Mouse (Mus musculus) embryonic facial prominence, embryonic 10.5 days (tissue): ENCODE data around the gene Gpx5. TPM values are rescaled to one million over a fixed set of nuclear protein-coding genes. Genes with fewer than 3 reads are reported as not detected.

Source experiments
- DNase-seq: peaks from one replicate; pipeline ENCODE4 v3.0.0-alpha.2; 2017; ENCODE audit warnings: low spot score
- H3K27ac ChIP-seq: fragments of 300-500 bp; sonication (generic); replicated peaks from 2 replicates; pipeline ENCODE4 v1.5.1; 2016; ENCODE audit warnings: mild to moderate bottlenecking
- H3K27me3 ChIP-seq: fragments of 300-500 bp; sonication (generic); replicated peaks from 2 replicates; pipeline ENCODE4 v1.6.1; 2016; ENCODE audit warnings: low read depth, mild to moderate bottlenecking; ENCODE audit not compliant: poor library complexity, severe bottlenecking
- H3K36me3 ChIP-seq: fragments of 300-500 bp; sonication (generic); replicated peaks from 2 replicates; pipeline ENCODE4 v1.6.1; 2016; ENCODE audit warnings: mild to moderate bottlenecking, moderate library complexity
- H3K4me1 ChIP-seq: fragments of 300-500 bp; sonication (generic); 2 replicates; pipeline ENCODE4 v1.6.1; 2016
- H3K4me3 ChIP-seq: fragments of 300-500 bp; sonication (generic); 2 replicates; pipeline ENCODE4 v1.5.1; 2016; ENCODE audit warnings: mild to moderate bottlenecking, moderate library complexity
- H3K9me3 ChIP-seq: fragments of 300-500 bp; sonication (generic); 2 replicates; pipeline ENCODE4 v1.6.1; 2016; ENCODE audit warnings: mild to moderate bottlenecking
- WGBS: fragments of 180-500 bp; shearing (Covaris S2); methylation state at CpG from one replicate; pipeline ENCODE4 v1.1.7; 2016; 5-methylcytosine and 5-hydroxymethylcytosine counted together
- polyA plus RNA-seq: library from polyadenylated mRNA; unstranded; fragments of >200 nt; fragmentation: Nextera tagmentation; extraction: Ambion mirVana; gene quantifications from 2 replicates; pipeline ENCODE4 v1.2.1, GENCODE M21; 2016

Gene Gpx5
- polyA plus RNA-seq, 1 experiment from 2014 or later: not detected

- DNase-seq: no peak
- Histone ChIP-seq H3K36me3 (no peaks in the 10 kb centered on the region), H3K27ac (no peak overlapping the region), H3K9me3 (0 out of 2 replicates have a peak, but pooled peaks cover 3% of the 10 kb centered on the region), H3K4me3 (peak overlapping the region; percentile 54), H3K4me1 (peaks cover 12% of the 10 kb centered on the region), H3K27me3 (peaks cover 29% of the 10 kb centered on the region)
- 19% methylated on average over 13 of the region's 13 CpGs for WGBS
Observed at GRCm38 (mm10) chr13:21243196-21243595, 49.3 kb downstream of the Gpx5 start.

GRCm38 (mm10) chr13:21242408-21243125 lies 50.0 kb downstream of the Gpx5 start:
- Histone ChIP-seq H3K4me1 (peaks cover 18% of the 10 kb centered on the region), H3K36me3 (no peaks in the 10 kb centered on the region), H3K27ac (no peak overlapping the region), H3K9me3 (0 out of 2 replicates have a peak, but pooled peaks cover 3% of the 10 kb centered on the region), H3K4me3 (peak overlapping the region; percentile 54), H3K27me3 (peaks cover 29% of the 10 kb centered on the region)
- 4% methylated on average over 16 of the region's 16 CpGs for WGBS
- peak; percentile 62 for DNase-seq

- H3K4me1 ChIP-seq: peaks cover 32% of the 10 kb centered on the region
- peak; percentile 82 for DNase-seq
- no peak overlapping the region for H3K4me3 ChIP-seq
- no peaks in the 10 kb centered on the region for H3K36me3 ChIP-seq
- no peak overlapping the region for H3K27ac ChIP-seq
- 6% methylated on average over 7 of the region's 7 CpGs for WGBS
- H3K27me3 ChIP-seq: peaks cover 29% of the 10 kb centered on the region
- 0 out of 2 replicates have a peak, but pooled peaks cover 3% of the 10 kb centered on the region for H3K9me3 ChIP-seq
Observed at GRCm38 (mm10) chr13:21240788-21241187, 51.7 kb downstream of the Gpx5 start.

- Histone ChIP-seq H3K4me1 (peaks cover 20% of the 10 kb centered on the region), H3K9me3 (0 out of 2 replicates have a peak, but pooled peaks cover 3% of the 10 kb centered on the region), H3K27me3 (no peaks in the 10 kb centered on the region), H3K36me3 (no peaks in the 10 kb centered on the region), H3K27ac (peak overlapping the region; percentile 69), H3K4me3 (peak overlapping the region; percentile 29)
- DNase-seq: peak; percentile 50
- 33% methylated on average over 6 of the region's 6 CpGs for WGBS
Observed at GRCm38 (mm10) chr13:21237161-21237560, 55.4 kb downstream of the Gpx5 start.

GRCm38 (mm10) chr13:21236714-21237113 lies 55.8 kb downstream of the Gpx5 start:
- no peak for DNase-seq
- Histone ChIP-seq H3K27ac (peak overlapping the region; percentile 66), H3K36me3 (no peaks in the 10 kb centered on the region), H3K4me3 (peak overlapping the region; percentile 29), H3K4me1 (peaks cover 20% of the 10 kb centered on the region), H3K9me3 (0 out of 2 replicates have a peak, but pooled peaks cover 3% of the 10 kb centered on the region), H3K27me3 (no peaks in the 10 kb centered on the region)
- 57% methylated on average over 2 of the region's 2 CpGs for WGBS

Other genes starting within 250 kb of the Gpx5 start
- not detected in 2 replicates for gene Olfr1370, start 217.8 kb downstream of the Gpx5 start, polyA plus RNA-seq
- gene Olfr1369-ps1, start 181.2 kb downstream of the Gpx5 start, polyA plus RNA-seq: 0.04 and 0.09 TPM in 2 replicates
- not detected in 2 replicates for gene Olfr263, start 163.1 kb downstream of the Gpx5 start, polyA plus RNA-seq
- gene Olfr1368, start 146.9 kb downstream of the Gpx5 start, polyA plus RNA-seq: not detected in 2 replicates
- 180 and 191 TPM in 2 replicates for gene Trim27, start 113.3 kb downstream of the Gpx5 start, polyA plus RNA-seq
- 0.24 and 0.36 TPM in 2 replicates for gene Gpx6, start 19.4 kb upstream of the Gpx5 start, polyA plus RNA-seq
- gene Olfr1367, start 54.2 kb upstream of the Gpx5 start, polyA plus RNA-seq: not detected in 2 replicates
- 19.3 and 20.4 TPM in 2 replicates for gene Zscan12, start 70.1 kb upstream of the Gpx5 start, polyA plus RNA-seq
- gene Zkscan3, start 110.0 kb upstream of the Gpx5 start, polyA plus RNA-seq: 91.5 and 91.9 TPM in 2 replicates
- gene Pgbd1, start 148.3 kb upstream of the Gpx5 start, polyA plus RNA-seq: 4.2 and 4.9 TPM in 2 replicates
- gene Zscan26, start 161.0 kb upstream of the Gpx5 start, polyA plus RNA-seq: 29.4 and 29.9 TPM in 2 replicates
- 1.3 and 2.0 TPM in 2 replicates for gene Nkapl, start 175.8 kb upstream of the Gpx5 start, polyA plus RNA-seq
- 3.0 and 3.5 TPM in 2 replicates for gene Zkscan4, start 186.2 kb upstream of the Gpx5 start, polyA plus RNA-seq
- not detected in 2 replicates for gene Gm10065, start 186.7 kb upstream of the Gpx5 start, polyA plus RNA-seq
- gene AK157302, start 202.5 kb upstream of the Gpx5 start, polyA plus RNA-seq: 0.63 TPM in 1 of 2 replicates, not detected in the other
- 4.3 and 5.3 TPM in 2 replicates for gene Gm11273, start 208.7 kb upstream of the Gpx5 start, polyA plus RNA-seq
- gene Zkscan8, start 238.4 kb upstream of the Gpx5 start, polyA plus RNA-seq: 7.6 and 7.8 TPM in 2 replicates